Mouse (Mus musculus) layer of hippocampus, adult 11-12 months (tissue): Measurements from ENCODE around the gene Mmp24.
"Not testable (repeated sequence)": the region's sequence is repeated elsewhere in the genome, so short reads cannot be mapped to it uniquely, and the experiment has no call there.

Experiments used
- DNase-seq: peaks from one replicate; pipeline ENCODE4 v3.0.0; 2022; ENCODE audit warnings: low spot score

Gene Mmp24

DNA sequence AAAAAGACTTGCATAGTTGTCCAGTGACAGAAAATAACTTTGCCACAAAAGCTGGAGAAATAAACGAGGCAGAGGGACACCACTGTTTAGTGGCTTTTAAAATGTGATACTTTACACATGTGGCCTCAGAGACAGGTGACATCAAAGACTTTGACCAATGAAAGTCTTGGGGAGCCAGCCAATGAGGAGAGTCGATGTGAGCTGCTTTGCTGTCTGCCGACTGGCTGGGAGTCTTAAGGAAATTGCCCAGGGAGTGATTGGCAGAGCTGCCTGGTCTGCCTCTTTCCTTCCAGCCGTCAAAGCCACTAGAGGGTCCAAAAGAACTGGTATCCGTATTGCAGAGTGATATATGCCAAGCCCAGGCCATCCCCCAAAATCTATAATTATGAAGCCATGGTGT, 39.7 kb downstream of the Mmp24 start:
- no peak for DNase-seq

DNA sequence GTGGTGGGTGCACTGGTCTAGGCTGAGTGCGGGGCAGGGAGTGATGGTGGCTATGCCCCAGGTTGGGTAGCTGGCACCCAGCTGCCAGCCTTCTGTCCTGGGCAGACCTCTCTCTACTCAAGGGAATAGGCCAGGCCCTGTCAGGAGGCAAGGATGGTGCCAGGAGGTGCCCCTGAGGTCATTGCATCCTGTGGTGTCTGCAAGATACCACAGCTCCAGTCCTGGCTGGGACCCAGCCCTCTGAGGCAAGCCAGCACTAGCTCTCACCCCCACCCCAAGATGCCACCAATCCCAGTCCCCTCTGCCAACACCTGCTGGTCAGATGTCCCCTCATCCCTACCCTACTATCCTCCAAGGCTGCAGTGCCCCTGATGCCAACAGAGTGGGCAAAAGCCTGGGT, 41.0 kb downstream of the Mmp24 start:
- no peak for DNase-seq

- DNase-seq = no peak
These were observed 42.4 kb downstream of the Mmp24 start for GRCm38 (mm10) chr2:155817301-155818245.

DNA sequence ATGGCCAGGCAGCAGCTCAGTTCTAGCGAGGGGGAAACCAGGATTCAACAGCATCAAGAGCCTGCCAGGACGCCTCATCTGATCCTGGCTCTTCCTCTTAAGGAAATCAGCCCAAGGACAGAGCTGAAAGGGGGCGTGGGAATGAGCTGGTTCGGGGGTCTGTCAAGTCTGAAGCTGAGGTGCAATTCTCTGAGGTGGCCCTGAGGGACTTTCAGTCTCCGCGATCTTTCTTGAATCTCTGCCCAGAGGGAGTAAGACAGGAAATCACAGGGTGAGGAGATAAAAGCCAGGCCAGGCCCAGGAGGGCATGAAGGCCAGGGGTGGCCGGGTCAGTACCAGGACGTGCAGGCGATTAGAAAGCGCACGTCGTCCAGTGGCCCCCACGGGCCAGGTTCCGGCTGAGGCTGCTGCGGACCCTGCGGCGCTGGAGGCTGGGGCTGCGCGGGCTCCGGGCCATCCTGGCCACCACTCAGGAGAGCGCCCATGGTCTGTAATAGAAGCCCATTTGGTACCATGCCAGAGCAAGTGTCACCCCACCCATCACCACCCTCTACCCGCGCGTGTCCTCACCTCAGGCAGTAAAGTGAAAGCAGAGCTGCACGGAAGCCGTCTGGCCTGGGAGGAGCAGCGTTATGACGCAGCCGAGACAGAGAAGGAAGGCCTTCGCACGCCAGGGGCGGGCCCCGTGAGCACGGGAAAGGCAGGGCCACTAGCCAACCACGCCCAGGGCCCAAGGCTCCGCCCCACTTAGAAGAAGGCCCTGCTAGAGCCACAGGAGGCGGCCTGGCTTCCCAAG, 43.7 kb downstream of the Mmp24 start:
- peak; percentile 95 for DNase-seq

DNA sequence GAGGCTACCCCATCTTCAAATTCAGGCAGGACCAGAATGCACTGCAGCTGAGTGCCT, 44.1 kb downstream of the Mmp24 start, which contains the start of gene BC029722:
TSS of gene BC029722 (minus strand) at position 35 of the 57 bp plus-strand sequence.
- DNase-seq = no peak

GRCm38 (mm10) chr2:155819449-155820251, 44.5 kb downstream of the Mmp24 start:
- DNase-seq = no peak

- no peak for DNase-seq
These were observed 45.6 kb downstream of the Mmp24 start for GRCm38 (mm10) chr2:155820779-155821178.

DNA sequence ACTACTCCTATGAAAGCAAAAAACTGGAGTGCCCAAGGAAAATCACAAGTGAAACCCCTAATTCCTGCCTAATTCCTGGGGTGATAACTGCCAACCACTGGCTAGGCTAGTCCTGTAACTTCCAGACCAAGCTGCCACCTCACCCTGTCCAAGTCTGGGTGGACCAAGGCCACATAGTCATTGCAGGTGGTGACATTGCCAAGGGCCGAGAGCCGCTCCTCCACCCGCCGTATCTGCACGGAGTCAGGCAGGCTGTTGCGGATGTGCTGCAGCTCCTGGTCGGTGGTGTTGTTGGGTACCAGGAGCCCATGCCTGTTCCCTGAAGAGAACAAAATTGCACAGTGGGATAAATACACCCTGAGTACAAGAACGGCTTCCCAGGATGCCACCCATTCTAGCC, 48.6 kb downstream of the Mmp24 start:
- DNase-seq = no peak

- DNase-seq = no peak
These were observed 50.9 kb downstream of the Mmp24 start for GRCm38 (mm10) chr2:155825904-155826629.

- DNase-seq = peak; percentile 82
These were observed 51.7 kb downstream of the Mmp24 start, which contains the start of gene Eif6 for GRCm38 (mm10) chr2:155826630-155827424. TSS of gene Eif6 (minus strand) at chr2:155826925.

DNA sequence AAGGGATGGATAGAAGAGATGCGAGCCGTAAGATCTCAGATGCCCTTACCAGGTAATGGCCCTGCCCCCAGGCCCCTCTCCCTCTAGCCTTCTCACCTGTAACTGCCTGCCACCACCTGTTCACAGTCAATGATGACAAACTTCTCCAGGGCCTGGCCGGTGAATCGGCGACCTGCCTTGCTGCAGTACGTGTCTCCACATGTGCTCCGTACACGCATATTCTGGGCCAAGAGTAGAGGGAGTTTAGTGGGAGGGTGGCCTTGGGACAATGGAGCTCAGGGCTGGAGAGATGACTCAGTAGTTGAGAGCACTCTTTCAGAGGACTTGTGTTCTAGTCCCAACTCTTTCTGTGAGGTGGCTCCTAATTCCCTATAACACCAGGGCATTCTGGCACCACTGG, 55.7 kb downstream of the Mmp24 start:
- DNase-seq = no peak

DNA sequence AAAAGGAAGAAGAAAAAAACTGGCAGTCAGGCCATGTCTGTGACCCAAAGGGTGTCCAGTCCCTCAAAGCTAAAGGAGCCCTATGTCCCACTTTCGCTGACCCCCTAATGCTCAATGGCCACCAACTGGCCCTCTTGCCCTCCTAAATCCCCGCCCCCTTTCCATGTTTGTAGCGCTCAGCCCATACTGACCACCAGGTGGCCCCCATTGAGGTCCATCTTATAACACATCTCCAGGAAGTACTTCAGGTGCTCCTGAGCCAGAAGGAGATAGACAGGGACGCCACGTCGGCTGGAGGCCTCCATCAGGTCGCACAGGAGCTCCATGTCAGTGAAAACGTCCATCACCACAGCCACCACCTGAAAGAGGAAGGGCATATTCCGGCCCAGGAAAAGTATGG, 56.2 kb downstream of the Mmp24 start:
- DNase-seq = no peak

DNA sequence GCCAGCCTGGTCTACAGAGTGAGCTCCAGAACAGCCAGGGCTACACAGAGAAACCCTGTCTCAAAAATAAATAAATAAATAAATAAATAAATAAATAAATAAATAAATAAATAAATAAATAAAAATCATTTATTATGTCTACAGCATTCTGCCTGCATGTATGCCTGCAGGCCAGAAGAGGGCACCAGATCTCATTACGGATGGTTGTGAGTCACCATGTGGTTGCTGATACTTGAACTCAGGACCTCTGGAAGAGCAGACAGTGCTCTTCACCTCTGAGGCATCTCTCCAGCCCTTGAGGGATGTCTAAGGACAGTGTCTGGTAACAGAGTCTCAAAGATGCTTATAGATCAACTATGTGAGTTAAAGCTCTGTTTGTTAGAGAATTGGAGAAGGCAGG, 56.9 kb downstream of the Mmp24 start:
- not testable (repeated sequence) for DNase-seq

- DNase-seq = no peak
These were observed 59.6 kb downstream of the Mmp24 start, which contains the start of gene Fam83c for GRCm38 (mm10) chr2:155834732-155835131. TSS of gene Fam83c (minus strand) at chr2:155834854.

DNA sequence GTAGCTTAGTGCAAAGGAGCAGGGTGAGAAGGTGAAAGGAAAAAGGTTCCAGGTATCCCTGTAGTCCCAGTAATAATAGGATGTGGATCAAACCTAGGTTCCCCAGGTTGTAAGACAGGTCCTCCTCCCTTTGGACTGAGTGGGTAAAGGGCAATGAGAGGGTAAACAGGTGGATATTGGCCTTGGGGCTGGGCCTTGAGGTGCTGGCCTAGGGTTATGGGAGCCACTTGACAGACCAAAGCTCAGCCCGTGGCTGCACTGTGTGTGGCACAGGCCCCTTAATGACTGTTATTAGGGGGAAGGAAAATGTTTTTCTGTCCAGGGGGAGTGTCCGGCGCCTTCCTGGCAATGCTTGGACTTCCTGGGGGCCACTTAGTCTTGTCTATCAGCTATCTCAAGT, 62.8 kb downstream of the Mmp24 start:
- no peak for DNase-seq

DNA sequence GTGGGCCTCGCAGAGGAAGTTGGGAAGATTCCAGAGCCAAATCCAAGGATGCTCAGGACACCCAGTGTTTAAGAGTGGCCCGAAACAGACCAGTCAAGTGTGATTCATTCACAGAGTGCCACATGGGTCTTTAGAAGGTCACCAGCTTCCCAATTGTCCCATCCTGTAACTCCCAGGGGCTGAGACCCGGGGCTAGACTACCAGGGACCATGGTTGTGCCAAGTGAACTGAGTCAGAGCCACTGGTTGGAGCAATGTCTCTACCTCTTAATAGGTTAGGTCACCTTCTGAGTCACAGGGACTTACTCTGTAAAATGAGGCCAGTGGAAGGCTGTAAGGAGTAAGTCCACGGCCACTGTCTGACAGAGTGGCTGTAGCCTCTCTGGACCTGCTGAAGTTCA, 63.8 kb downstream of the Mmp24 start:
- DNase-seq = no peak

GRCm38 (mm10) chr2:155846930-155847329, 71.8 kb downstream of the Mmp24 start:
- DNase-seq = no peak

GRCm38 (mm10) chr2:155848291-155848690, 73.1 kb downstream of the Mmp24 start:
- DNase-seq = peak; percentile 85

DNA sequence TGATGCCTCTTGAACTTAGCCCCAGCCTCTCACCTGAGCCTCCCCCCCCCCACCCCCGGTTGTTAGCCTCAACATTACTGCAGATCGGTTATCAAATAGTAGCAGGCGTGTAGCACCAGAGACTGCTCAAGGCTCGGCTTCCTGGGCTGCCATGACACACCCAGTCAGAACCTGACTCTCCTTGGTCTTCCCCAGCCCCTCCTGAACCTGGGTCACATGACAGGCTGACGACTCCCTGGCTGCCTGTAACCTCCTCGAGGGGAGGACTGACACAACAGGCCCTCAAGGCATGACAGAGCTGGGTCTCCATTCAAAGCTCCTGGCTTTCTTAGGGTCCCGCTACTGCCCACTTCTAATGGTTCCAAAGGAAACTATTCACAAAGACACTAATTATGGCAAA, 74.3 kb downstream of the Mmp24 start:
- no peak for DNase-seq

DNA sequence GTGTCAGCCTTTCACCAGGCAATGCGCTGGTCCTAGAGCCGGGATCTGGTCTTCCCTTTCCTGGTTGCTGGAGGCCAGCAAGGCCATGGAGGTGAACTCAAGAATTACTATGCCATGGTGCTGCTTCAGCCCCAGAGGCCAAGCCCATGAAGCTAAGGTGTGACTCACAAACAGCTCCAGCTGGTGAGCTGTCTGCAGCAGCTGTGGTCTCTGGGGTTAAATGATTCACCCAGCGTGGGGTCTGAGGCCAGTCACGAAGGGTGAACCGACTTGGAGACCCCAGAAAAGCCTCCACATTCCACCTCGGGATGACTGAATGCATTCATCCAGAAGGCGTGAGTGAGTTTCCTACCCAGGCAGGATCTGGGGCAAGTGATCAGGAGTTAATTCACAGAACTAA, 75.0 kb downstream of the Mmp24 start:
- no peak for DNase-seq

GRCm38 (mm10) chr2:155852536-155852935, 77.4 kb downstream of the Mmp24 start:
- no peak for DNase-seq
